Mouse (Mus musculus) telencephalon, adult 2 months (tissue): Measurements from ENCODE around the gene Myh6.
A peak's percentile ranks its signal among the peaks of the same experiment; 100 is the strongest.
"Not testable (repeated sequence)": the region's sequence is repeated elsewhere in the genome, so short reads cannot be mapped to it uniquely, and the experiment has no call there.

Source experiments
- DNase-seq: peaks from one replicate; pipeline ENCODE4 v3.0.0-alpha.2; 2011; ENCODE audit warnings: low read depth, low spot score

The Myh6 gene

GRCm38 (mm10) chr14:54994869-54995186 lies 28.1 kb upstream of the Myh6 start:
- no peak for DNase-seq

- DNase-seq, result no peak
These were observed 27.6 kb upstream of the Myh6 start, which contains the start of gene Myh7 for GRCm38 (mm10) chr14:54994136-54994868. Myh7 (minus strand) TSS chr14:54994626.

- DNase-seq, result no peak
These were observed 26.9 kb upstream of the Myh6 start for GRCm38 (mm10) chr14:54993636-54994035.

GRCm38 (mm10) chr14:54992196-54992595 lies 25.5 kb upstream of the Myh6 start:
- DNase-seq, result no peak

- DNase-seq, result peak; percentile 55
These were observed 23.2 kb upstream of the Myh6 start for GRCm38 (mm10) chr14:54989886-54990441.

- DNase-seq, result no peak
These were observed 22.2 kb upstream of the Myh6 start for GRCm38 (mm10) chr14:54988882-54989281.

GRCm38 (mm10) chr14:54988350-54988874 lies 21.7 kb upstream of the Myh6 start:
- not testable (repeated sequence) for DNase-seq

- DNase-seq, result no peak
These were observed 15.2 kb upstream of the Myh6 start for GRCm38 (mm10) chr14:54981934-54982333.

GRCm38 (mm10) chr14:54978664-54979063 lies 11.9 kb upstream of the Myh6 start:
- no peak for DNase-seq

GRCm38 (mm10) chr14:54976633-54977032 lies 9.9 kb upstream of the Myh6 start, which contains the start of gene Gm17428:
Gm17428 (plus strand) TSS chr14:54976933.
- DNase-seq, result no peak

GRCm38 (mm10) chr14:54974068-54974791 lies 7.5 kb upstream of the Myh6 start:
- peak; percentile 74 for DNase-seq

- DNase-seq, result not testable (repeated sequence)
These were observed 6.1 kb upstream of the Myh6 start for GRCm38 (mm10) chr14:54972786-54973185.

- no peak for DNase-seq
These were observed 1.6 kb upstream of the Myh6 start for GRCm38 (mm10) chr14:54968344-54968743.

- DNase-seq, result no peak
These were observed 1.1 kb upstream of the Myh6 start for GRCm38 (mm10) chr14:54967874-54968273.

- DNase-seq, result no peak
These were observed 1.1 kb downstream of the Myh6 start for GRCm38 (mm10) chr14:54965631-54966030.

- no peak for DNase-seq
These were observed 1.7 kb downstream of the Myh6 start for GRCm38 (mm10) chr14:54965044-54965443.

- DNase-seq, result no peak
These were observed 3.0 kb downstream of the Myh6 start for GRCm38 (mm10) chr14:54963727-54964126.

GRCm38 (mm10) chr14:54962714-54963113 lies 4.0 kb downstream of the Myh6 start:
- DNase-seq, result no peak

- DNase-seq, result no peak
These were observed 5.2 kb downstream of the Myh6 start for GRCm38 (mm10) chr14:54961487-54961886.

- DNase-seq, result no peak
These were observed 6.0 kb downstream of the Myh6 start for GRCm38 (mm10) chr14:54960769-54961168.

- not testable (repeated sequence) for DNase-seq
These were observed 6.7 kb downstream of the Myh6 start for GRCm38 (mm10) chr14:54959853-54960613.

GRCm38 (mm10) chr14:54959197-54959596 lies 7.5 kb downstream of the Myh6 start:
- no peak for DNase-seq
